Mouse (Mus musculus): Measurements from ENCODE around the gene Tpr.

Gene Tpr

GRCm38 (mm10) chr1:150392638-150393487, at the start of gene Tpr, which contains the start of gene Odr4:
TSS of gene Tpr (plus strand) at chr1:150392838.
TSS of gene Odr4 (minus strand) at chr1:150393080.
- DNase-seq (ENCODE audit: low spot score): peak; percentile 98

- no peak for DNase-seq (ENCODE audit: low spot score)
Measured at GRCm38 (mm10) chr1:150360864-150361263, 31.8 kb upstream of the Tpr start.

GRCm38 (mm10) chr1:150372895-150373294, 19.7 kb upstream of the Tpr start:
- no peak for DNase-seq (ENCODE audit: low spot score)

DNA sequence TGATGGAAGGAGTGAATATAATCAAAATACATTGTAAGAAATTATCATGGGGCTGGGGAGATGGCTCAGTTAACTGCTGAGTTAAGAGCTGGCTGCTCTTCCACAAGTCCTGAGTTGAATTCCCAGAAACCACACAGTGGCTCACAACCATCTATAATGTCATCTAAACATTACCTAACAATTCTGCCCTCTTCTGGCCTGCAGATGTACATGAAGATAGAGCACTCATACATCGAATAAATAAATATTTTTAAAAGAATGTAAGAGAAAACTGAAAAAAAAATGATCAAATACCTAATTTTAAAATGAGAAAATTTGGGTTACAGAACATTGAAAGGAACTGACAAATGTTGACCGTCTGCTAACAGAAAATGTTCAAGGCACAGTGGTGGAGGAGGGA, 18.4 kb upstream of the Tpr start:
- no peak for DNase-seq (ENCODE audit: low spot score)

DNA sequence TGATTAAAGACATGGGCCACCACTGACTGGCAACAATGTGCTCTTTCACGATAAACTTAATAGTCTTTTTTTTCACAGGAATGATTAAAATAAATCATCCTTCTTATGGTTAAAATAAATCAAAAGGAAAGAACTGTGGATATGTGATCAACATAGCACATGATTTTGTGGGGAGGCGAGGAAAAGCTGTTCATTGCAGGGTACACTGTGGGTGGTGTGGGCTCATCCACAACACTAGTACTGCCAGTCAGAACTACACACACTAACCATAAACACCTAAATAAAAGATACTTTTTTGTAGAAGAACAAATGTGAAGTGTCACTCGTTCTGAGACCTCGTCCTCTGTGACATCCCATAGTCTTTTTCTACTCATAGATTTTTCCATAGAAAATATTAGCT, 8.5 kb upstream of the Tpr start:
- DNase-seq (ENCODE audit: low spot score): no peak

GRCm38 (mm10) chr1:150387572-150387971, 5.1 kb upstream of the Tpr start:
- DNase-seq (ENCODE audit: low spot score): no peak

- no peak for DNase-seq (ENCODE audit: low spot score)
Measured at GRCm38 (mm10) chr1:150389390-150390129, 3.1 kb upstream of the Tpr start.

- peak; percentile 23 for DNase-seq (ENCODE audit: low spot score)
Measured at GRCm38 (mm10) chr1:150391931-150392637, 554 bp upstream of the Tpr start.

DNA sequence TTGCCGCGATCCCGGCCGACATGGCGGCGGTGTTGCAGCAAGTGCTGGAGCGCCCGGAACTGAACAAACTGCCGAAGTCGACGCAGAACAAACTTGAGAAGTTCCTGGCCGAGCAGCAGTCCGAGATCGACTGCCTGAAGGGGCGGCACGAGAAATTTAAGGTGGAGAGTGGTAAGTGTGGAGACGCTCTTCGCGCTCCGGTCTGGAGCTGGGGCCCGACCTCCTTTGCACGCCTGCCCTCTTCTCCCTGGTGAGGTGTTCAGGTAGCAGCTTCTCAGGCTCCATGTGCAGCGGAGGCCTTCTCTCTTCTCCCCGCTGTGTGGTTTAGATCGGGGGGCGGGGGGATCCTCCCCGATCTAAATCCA, 832 bp downstream of the Tpr start:
- DNase-seq (ENCODE audit: low spot score): no peak

- DNase-seq (ENCODE audit: low spot score): no peak
Measured at GRCm38 (mm10) chr1:150396001-150396400, 3.4 kb downstream of the Tpr start.

- no peak for DNase-seq (ENCODE audit: low spot score)
Measured at GRCm38 (mm10) chr1:150403914-150404313, 11.3 kb downstream of the Tpr start.

DNA sequence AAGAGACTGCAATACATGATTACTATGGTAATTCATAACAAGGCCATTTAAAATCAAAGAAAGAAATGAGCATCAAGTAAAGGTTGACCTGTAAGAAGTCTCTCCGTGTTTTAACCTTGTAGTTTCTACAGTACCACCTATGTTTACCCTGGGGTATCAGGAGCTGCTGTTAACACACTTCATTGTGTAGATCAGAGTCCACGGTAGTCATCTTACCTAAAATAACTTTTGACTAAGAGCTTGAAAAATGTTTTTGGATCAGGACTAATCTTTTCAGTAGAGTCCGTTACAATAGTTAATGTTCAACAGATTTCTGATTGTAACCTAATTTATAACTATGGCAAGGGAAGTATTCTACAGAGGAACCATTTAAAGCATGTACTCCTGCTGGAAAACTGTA, 11.9 kb downstream of the Tpr start:
- no peak for DNase-seq (ENCODE audit: low spot score)

DNA sequence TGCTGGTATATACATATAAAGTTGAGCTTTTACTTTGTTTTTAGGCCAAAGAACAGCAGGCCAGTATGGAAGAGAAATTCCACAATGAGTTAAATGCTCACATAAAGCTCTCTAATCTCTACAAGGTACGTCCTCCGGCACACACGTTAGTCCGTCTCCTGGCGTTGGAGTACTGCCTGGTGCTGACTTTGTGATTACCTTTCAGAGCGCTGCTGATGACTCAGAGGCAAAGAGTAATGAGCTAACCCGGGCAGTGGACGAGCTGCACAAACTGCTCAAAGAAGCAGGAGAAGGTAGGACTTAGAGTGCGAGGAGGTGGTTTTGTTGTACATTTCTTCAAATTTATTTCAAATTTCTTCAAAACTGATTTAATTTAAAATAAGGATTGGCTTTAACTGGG, 14.6 kb downstream of the Tpr start:
- no peak for DNase-seq (ENCODE audit: low spot score)

DNA sequence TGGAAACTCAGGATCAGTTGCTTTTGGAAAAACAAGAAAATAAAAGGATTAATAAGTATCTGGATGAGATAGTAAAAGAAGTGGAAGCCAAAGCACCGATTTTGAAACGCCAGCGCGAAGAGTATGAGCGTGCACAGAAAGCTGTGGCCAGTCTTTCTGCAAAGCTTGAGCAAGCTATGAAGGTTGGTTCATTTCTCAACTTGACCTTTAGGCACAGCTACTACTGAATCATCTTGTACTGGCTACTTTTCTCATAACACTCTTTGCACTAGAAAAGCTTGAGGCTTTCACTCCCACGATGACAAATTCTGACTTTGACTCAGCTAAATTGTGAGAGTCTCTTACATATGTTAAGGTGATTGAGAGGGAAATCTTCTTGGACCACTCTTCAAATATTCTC, 17.4 kb downstream of the Tpr start:
- peak; percentile 61 for DNase-seq (ENCODE audit: low spot score)

DNA sequence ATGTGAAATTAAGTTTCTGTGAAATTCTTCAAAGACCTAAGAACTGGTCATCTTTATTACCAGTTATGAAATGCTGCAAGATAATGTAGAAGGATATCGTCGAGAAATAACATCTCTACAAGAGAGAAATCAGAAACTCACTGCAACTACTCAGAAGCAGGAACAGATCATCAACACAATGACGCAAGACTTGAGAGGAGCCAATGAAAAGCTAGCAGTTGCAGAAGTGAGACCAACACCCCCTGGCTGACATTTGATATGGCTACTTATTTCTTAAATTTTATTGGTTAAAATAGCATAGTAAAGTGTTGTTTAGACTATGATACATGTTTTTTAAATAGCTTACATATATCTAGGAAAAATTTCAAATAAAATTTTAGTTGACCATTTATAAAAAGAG, 23.4 kb downstream of the Tpr start:
- peak; percentile 17 for DNase-seq (ENCODE audit: low spot score)

GRCm38 (mm10) chr1:150418426-150418825, 25.8 kb downstream of the Tpr start:
- no peak for DNase-seq (ENCODE audit: low spot score)

GRCm38 (mm10) chr1:150425665-150426064, 33.0 kb downstream of the Tpr start:
- DNase-seq (ENCODE audit: low spot score): no peak

DNA sequence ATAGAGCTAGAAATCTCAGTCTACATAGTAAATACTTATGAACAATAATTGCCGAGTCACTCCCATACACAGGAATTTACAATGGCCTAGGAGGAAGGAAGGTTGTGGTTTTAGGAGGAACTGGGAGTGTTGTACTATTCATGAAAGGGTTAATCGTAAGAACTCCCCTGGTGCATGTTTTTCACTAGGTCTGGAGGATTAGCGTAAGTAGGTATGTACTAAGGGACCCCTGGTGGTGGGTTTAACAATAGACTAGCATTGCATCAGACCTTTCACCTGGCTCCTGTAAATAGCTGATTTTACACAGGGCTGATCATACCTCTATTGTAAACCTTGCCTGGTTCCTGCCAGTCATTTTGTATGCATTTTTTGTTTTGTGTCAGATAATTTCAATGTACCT, 33.6 kb downstream of the Tpr start:
- no peak for DNase-seq (ENCODE audit: low spot score)

GRCm38 (mm10) chr1:150438641-150439040, 46.0 kb downstream of the Tpr start:
- DNase-seq (ENCODE audit: low spot score): no peak

- no peak for DNase-seq (ENCODE audit: low spot score)
Measured at GRCm38 (mm10) chr1:150441731-150442130, 49.1 kb downstream of the Tpr start.

GRCm38 (mm10) chr1:150458977-150459376, 66.3 kb downstream of the Tpr start:
- DNase-seq (ENCODE audit: low spot score): no peak

GRCm38 (mm10) chr1:150459599-150459998, 67.0 kb downstream of the Tpr start:
- no peak for DNase-seq (ENCODE audit: low spot score)

- DNase-seq (ENCODE audit: low spot score): no peak
Measured at GRCm38 (mm10) chr1:150460595-150460994, 68.0 kb downstream of the Tpr start.
